Mouse (Mus musculus) embryonic facial prominence, embryonic 15.5 days (tissue): ENCODE measurements around the gene Uaca. TPM values are rescaled to one million over a fixed set of nuclear protein-coding genes. Genes with fewer than 3 reads are reported as not detected.

Source experiments
- ATAC-seq: fragments of 200-750 bp; cut with Nextera tagmentation; 2 replicates; pipeline ENCODE4 v1.8.0; 2017; ENCODE audit warnings: low read depth, moderate TSS enrichment; ENCODE audit not compliant: insufficient number of reproducible peaks, low FRiP score, low TSS enrichment
- H3K27ac ChIP-seq: fragments of 300-500 bp; sonication (generic); replicated peaks from 2 replicates; pipeline ENCODE4 v1.5.1; 2015; ENCODE audit warnings: mild to moderate bottlenecking, inconsistent platforms
- H3K27me3 ChIP-seq: fragments of 300-500 bp; sonication (generic); 2 replicates; pipeline ENCODE4 v1.6.1; 2015; ENCODE audit warnings: inconsistent platforms
- H3K36me3 ChIP-seq: fragments of 300-500 bp; sonication (generic); 2 replicates; pipeline ENCODE4 v1.6.1; 2015; ENCODE audit warnings: mild to moderate bottlenecking, inconsistent platforms
- H3K4me1 ChIP-seq: fragments of 300-500 bp; sonication (generic); 2 replicates; pipeline ENCODE4 v1.6.1; 2015; ENCODE audit warnings: inconsistent platforms
- H3K4me2 ChIP-seq: fragments of 300-500 bp; sonication (generic); replicated peaks from 2 replicates; pipeline ENCODE4 v1.6.1; 2015; ENCODE audit warnings: mild to moderate bottlenecking, inconsistent platforms
- H3K4me3 ChIP-seq: fragments of 300-500 bp; sonication (generic); replicated peaks from 2 replicates; pipeline ENCODE4 v1.5.1; 2015; ENCODE audit warnings: mild to moderate bottlenecking, inconsistent platforms
- H3K9ac ChIP-seq: fragments of 300-500 bp; sonication (generic); 2 replicates; pipeline ENCODE4 v1.6.1; 2015; ENCODE audit warnings: inconsistent platforms
- H3K9me3 ChIP-seq: fragments of 300-500 bp; sonication (generic); replicated peaks from 2 replicates; pipeline ENCODE4 v1.6.1; 2016; ENCODE audit warnings: inconsistent platforms
- WGBS: fragments of 180-500 bp; shearing (Covaris S2); methylation state at CpG from one replicate; pipeline ENCODE4 v1.1.7; 2015; 5-methylcytosine and 5-hydroxymethylcytosine counted together
- polyA plus RNA-seq: library from polyadenylated mRNA; unstranded; fragments of >200 nt; fragmentation: Nextera tagmentation; extraction: Ambion mirVana; gene quantifications from 2 replicates; pipeline ENCODE4 v1.2.1, GENCODE M21; 2015

Gene Uaca
- polyA plus RNA-seq, 1 experiment from 2014 or later: 33.9 TPM

DNA sequence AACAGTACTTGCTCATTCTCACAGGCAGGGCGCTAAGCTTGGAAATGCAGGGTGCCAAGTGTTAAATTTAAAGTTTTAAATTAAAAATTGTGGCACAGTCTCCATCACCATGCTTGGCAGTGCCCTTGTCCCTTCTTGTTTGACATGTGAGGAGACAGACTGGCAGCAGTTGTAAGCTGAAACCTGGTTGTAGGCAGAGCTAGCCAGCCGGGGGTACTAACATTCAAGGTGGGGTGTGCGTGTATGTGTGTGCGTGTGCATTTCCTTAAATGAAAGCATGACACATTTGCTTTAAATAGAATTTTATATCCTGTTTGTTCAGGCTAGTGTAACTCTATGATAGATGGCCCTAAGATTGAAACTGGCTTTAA is 42.7 kb downstream of the Uaca start:
- peak overlapping the region; percentile 29; the same call in 1 of the 2 replicates for H3K4me3 ChIP-seq
- H3K27me3 ChIP-seq: no peaks in the 10 kb centered on the region
- H3K27ac ChIP-seq: peak overlapping the region; percentile 83
- 31% methylated on average over 4 of the region's 4 CpGs for WGBS
- H3K36me3 ChIP-seq: no peaks in the 10 kb centered on the region
- peaks cover 31% of the 10 kb centered on the region for H3K4me1 ChIP-seq
- no peak overlapping the region for H3K9ac ChIP-seq
- H3K4me2 ChIP-seq: peak overlapping the region; percentile 49
- H3K9me3 ChIP-seq: no peaks in the 10 kb centered on the region
- no peak for ATAC-seq

DNA sequence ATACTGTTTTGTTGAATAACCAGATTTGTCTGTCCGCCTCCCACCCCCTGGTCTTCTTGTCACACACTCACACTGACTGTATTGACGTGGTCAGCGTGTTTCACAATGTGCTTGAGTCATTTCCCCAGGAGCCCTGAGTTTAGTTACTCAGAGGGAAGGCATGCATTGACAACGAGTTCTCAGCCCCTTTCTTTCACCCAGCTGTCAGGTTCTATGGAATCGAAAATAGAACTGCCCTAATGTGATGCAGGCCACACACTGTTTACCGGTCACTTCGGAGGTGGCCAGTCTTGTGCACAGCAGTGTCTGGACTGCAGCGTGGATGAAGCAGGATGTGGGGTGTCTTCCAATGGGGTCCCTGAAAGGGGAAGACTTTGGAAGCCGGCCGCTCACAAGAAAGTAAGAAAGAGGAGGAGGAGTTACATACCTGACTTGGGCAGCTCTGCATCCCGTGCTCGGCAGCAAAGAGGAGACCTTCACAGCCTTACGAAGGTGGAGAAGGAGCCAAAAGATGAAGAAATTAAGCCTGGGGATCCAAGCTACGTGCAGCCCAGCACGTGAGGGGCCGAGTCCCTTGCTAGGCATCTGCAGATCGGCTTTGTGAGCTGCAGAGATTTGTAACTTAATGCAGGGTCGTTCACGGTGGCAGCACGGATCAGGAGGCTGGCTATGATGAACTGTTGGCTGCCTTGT is 43.3 kb downstream of the Uaca start:
- 8% methylated on average over 20 of the region's 20 CpGs for WGBS

DNA sequence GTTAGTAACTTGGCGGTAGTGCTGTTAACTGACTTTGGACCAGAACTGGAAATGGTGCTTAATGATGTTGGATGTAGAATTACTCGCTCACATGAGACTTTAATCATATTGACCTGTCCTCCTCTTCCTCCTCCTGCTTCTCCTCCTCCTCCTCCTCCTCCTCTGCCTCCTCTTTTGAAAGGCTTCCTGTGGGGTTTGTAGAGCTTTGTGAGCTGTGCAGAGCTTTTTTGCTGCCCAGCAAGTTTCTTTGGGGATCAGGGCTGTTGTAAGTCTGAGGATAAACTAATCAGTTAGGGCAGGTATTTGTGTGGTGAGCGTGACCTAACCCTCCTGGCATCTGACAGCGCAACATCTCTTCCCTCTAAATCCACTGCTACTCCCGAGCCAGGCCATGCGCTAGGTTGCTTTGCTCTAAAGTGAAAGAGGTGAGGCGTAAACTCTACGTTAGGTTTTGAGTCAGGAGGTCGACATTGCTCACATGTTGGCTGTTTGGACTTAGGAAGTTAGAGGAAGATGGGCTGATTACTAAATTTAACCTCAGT is 44.1 kb downstream of the Uaca start:
- H3K27me3 ChIP-seq: no peaks in the 10 kb centered on the region
- no peak overlapping the region for H3K9ac ChIP-seq
- peak overlapping the region; percentile 83; the same call in 1 of the 2 replicates for H3K27ac ChIP-seq
- ATAC-seq: no peak
- H3K4me1 ChIP-seq: peaks cover 32% of the 10 kb centered on the region
- WGBS: 50% methylated on average over 9 of the region's 9 CpGs
- no peaks in the 10 kb centered on the region for H3K36me3 ChIP-seq
- peak overlapping the region; percentile 29 for H3K4me3 ChIP-seq
- peak overlapping the region; percentile 49 for H3K4me2 ChIP-seq
- H3K9me3 ChIP-seq: no peaks in the 10 kb centered on the region

More for the DNA sequence above, 43.3 kb downstream of the Uaca start:
- peaks cover 31% of the 10 kb centered on the region for H3K4me1 ChIP-seq
- peak overlapping the region; percentile 49 for H3K4me2 ChIP-seq
- H3K4me3 ChIP-seq: peak overlapping the region; percentile 29
- no peaks in the 10 kb centered on the region for H3K36me3 ChIP-seq
- no peaks in the 10 kb centered on the region for H3K9me3 ChIP-seq
- ATAC-seq: peak; percentile 53
- peak overlapping the region; percentile 26; the same call in 1 of the 2 replicates for H3K9ac ChIP-seq
- peak overlapping the region; percentile 83 for H3K27ac ChIP-seq
- H3K27me3 ChIP-seq: no peaks in the 10 kb centered on the region

DNA sequence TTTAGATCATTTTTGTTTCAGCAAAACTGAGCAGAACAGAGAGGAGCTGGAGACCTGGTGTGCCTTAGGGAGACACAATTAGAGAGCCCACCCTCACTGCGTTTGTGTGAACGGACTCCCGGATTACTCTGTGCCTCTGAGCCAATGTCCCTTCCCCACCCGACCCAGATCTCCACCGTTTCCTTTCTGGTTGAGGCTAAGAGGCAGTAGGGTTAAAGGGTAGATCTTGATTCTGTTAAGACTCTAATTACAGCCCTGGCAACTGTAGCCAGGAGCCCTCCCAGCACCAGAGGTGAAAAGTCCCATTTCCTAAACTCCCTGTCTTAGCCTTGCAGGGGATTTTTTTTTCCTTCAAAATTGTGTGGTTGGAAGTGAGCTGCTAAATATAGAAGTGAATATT is 47.1 kb downstream of the Uaca start:
- Histone ChIP-seq H3K27me3 (no peaks in the 10 kb centered on the region), H3K4me2 (no peak overlapping the region), H3K4me1 (peaks cover 29% of the 10 kb centered on the region), H3K27ac (no peak overlapping the region), H3K4me3 (no peak overlapping the region), H3K9ac (no peak overlapping the region), H3K9me3 (no peaks in the 10 kb centered on the region), H3K36me3 (no peaks in the 10 kb centered on the region)
- 19% methylated on average over 5 of the region's 5 CpGs for WGBS
- no peak for ATAC-seq

- Histone ChIP-seq H3K9me3 (no peaks in the 10 kb centered on the region), H3K27ac (no peak overlapping the region), H3K4me1 (peaks cover 7% of the 10 kb centered on the region), H3K4me2 (no peak overlapping the region), H3K36me3 (no peaks in the 10 kb centered on the region), H3K4me3 (no peak overlapping the region), H3K27me3 (no peaks in the 10 kb centered on the region), H3K9ac (no peak overlapping the region)
- ATAC-seq: no peak
- 71% methylated on average over 6 of the region's 6 CpGs for WGBS
These were observed 49.2 kb downstream of the Uaca start for GRCm38 (mm10) chr9:60843415-60844076.

DNA sequence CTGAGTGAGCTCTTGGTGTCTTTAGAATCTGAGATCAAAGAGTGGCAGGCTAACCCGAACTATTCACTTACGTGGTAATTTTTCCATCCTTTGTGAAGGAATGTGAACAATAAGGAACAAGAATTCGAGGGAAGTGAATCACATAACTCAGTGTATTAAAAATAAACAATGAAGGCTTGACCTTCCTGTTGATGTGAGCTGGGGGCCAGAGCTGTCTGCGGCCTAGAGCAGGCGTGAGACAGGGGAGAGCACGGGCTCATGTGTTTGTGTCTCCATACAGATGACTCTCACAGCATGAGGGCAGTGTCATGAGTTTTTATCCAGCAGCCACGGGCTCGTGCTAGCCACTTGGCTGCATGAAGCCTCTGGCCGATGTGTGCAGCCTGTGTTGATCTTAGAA is 54.4 kb downstream of the Uaca start:
- no peak for ATAC-seq
- H3K27ac ChIP-seq: peak overlapping the region; percentile 48; the same call in 1 of the 2 replicates
- H3K4me1 ChIP-seq: 0 out of 2 replicates have a peak, but pooled peaks cover under 1% of the 10 kb centered on the region
- H3K9ac ChIP-seq: no peak overlapping the region
- no peaks in the 10 kb centered on the region for H3K27me3 ChIP-seq
- no peak overlapping the region for H3K4me2 ChIP-seq
- H3K9me3 ChIP-seq: no peaks in the 10 kb centered on the region
- H3K36me3 ChIP-seq: peaks cover 8% of the 10 kb centered on the region; the same call in 1 of the 2 replicates
- H3K4me3 ChIP-seq: no peak overlapping the region
- WGBS: 46% methylated on average over 9 of the region's 9 CpGs

DNA sequence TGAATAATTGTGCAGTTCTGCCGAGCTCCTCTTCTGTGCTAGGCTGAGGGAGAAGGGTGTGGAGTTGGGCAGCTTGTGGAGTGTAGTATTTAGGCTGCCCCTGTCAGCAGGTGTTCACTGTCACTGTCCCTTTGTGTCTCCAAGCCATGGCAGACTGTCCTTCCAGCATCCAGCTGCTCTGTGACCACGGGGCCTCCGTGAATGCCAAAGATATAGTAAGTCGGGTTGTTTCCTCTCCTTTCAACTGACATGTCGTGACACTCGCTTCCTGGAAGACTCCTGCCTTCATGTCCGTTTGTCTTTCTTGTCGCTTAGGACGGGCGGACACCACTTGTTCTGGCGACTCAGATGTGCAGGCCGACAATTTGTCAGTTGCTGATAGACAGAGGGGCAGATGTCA is 55.6 kb downstream of the Uaca start:
- Histone ChIP-seq H3K4me2 (no peak overlapping the region), H3K9me3 (no peaks in the 10 kb centered on the region), H3K36me3 (peaks cover 13% of the 10 kb centered on the region), H3K4me1 (no peaks in the 10 kb centered on the region), H3K27ac (no peak overlapping the region), H3K4me3 (no peak overlapping the region), H3K9ac (no peak overlapping the region), H3K27me3 (no peaks in the 10 kb centered on the region)
- 82% methylated on average over 12 of the region's 12 CpGs for WGBS
- ATAC-seq: no peak

DNA sequence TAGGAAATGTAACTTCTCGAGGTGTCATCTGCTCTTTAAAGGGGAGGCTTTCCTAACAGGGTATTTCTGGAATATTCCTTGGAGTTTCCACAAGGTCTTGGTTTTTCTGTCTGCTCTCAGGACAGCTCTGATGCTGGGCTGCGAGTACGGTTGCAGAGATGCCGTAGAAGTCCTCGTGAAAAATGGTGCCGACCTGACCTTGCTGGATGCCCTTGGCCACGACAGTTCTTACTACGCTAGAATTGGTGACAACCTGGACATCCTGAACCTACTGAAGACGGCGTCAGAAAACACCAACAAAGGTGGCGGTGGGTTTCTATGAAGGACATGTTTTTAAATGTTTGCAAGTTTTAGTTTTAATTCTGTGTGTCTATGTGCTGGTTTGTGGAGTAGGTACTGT is 59.9 kb downstream of the Uaca start:
- 90% methylated on average over 11 of the region's 11 CpGs for WGBS

GRCm38 (mm10) chr9:60857833-60858232 is 63.5 kb downstream of the Uaca start:
- WGBS: 21% methylated on average over 5 of the region's 5 CpGs
- no peak overlapping the region for H3K4me2 ChIP-seq
- no peak overlapping the region for H3K27ac ChIP-seq
- no peaks in the 10 kb centered on the region for H3K9me3 ChIP-seq
- no peak overlapping the region for H3K9ac ChIP-seq
- H3K36me3 ChIP-seq: peaks cover 38% of the 10 kb centered on the region
- H3K27me3 ChIP-seq: no peaks in the 10 kb centered on the region
- H3K4me3 ChIP-seq: no peak overlapping the region
- no peak for ATAC-seq
- no peaks in the 10 kb centered on the region; the same call in 1 of the 2 replicates for H3K4me1 ChIP-seq

More for the DNA sequence above, 59.9 kb downstream of the Uaca start:
- H3K4me1 ChIP-seq: no peaks in the 10 kb centered on the region; the same call in 1 of the 2 replicates
- H3K36me3 ChIP-seq: peaks cover 22% of the 10 kb centered on the region
- no peak for ATAC-seq
- no peak overlapping the region for H3K27ac ChIP-seq
- no peak overlapping the region for H3K4me3 ChIP-seq
- H3K4me2 ChIP-seq: no peak overlapping the region
- H3K9ac ChIP-seq: no peak overlapping the region
- H3K9me3 ChIP-seq: no peaks in the 10 kb centered on the region
- no peaks in the 10 kb centered on the region for H3K27me3 ChIP-seq

DNA sequence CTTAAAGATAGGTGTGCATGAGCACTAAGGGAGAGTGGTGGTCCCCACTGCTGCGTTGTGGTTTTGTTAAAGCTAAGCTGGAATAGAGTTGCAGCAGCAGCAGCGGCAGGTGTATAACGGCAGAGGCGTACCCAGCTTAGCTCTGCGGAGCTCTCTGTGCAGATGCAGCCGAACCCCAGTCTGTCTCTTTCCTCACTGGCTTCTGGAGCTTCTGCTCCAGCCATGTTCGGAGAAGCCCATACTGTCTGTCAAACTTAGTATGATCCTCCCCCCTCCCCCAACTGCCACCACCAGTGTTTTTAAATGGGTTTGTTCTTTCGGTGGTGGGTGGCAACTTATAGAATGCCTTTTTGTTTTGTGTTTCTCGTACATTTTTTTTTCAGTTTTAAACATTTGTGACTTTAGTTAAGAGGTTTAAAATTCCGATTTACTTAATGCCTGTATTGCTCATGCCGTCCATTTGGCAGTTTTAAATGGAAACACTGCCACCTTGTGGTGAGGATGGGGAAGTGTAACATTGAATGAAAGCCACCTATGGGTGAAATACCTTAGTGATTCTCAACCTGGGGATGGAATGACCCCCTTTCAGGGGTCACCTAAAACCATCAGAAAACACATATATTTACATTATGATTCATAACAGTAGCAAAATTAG is 64.1 kb downstream of the Uaca start:
- peak overlapping the region; percentile 32 for H3K4me2 ChIP-seq
- no peak for ATAC-seq
- H3K9me3 ChIP-seq: no peaks in the 10 kb centered on the region
- WGBS: 26% methylated on average over 11 of the region's 11 CpGs
- peaks cover 43% of the 10 kb centered on the region for H3K36me3 ChIP-seq
- H3K4me3 ChIP-seq: no peak overlapping the region; the same call in 1 of the 2 replicates
- H3K27ac ChIP-seq: no peak overlapping the region
- H3K27me3 ChIP-seq: no peaks in the 10 kb centered on the region
- no peak overlapping the region for H3K9ac ChIP-seq
- no peaks in the 10 kb centered on the region; the same call in 1 of the 2 replicates for H3K4me1 ChIP-seq

GRCm38 (mm10) chr9:60859031-60859430 is 64.7 kb downstream of the Uaca start:
- H3K9me3 ChIP-seq: no peaks in the 10 kb centered on the region
- H3K27me3 ChIP-seq: no peaks in the 10 kb centered on the region
- WGBS: 68% methylated on average over 9 of the region's 9 CpGs
- H3K36me3 ChIP-seq: peaks cover 43% of the 10 kb centered on the region
- H3K4me3 ChIP-seq: no peak overlapping the region
- no peak overlapping the region for H3K4me2 ChIP-seq
- H3K9ac ChIP-seq: no peak overlapping the region
- no peak for ATAC-seq
- no peak overlapping the region for H3K27ac ChIP-seq
- H3K4me1 ChIP-seq: no peaks in the 10 kb centered on the region; the same call in 1 of the 2 replicates
